Mouse (Mus musculus): ENCODE results near the gene Mtmr11. TPM values are rescaled to one million over a fixed set of nuclear protein-coding genes. Genes with fewer than 3 reads are reported as not detected.
"Not testable (repeated sequence)": the region's sequence is repeated elsewhere in the genome, so short reads cannot be mapped to it uniquely, and the experiment has no call there.

Gene Mtmr11
- polyA plus RNA-seq, 1 experiment from 2014 or later = 34.0 TPM

- H3K4me3 ChIP-seq (replicated peaks) = peak overlapping the region; percentile 59
These were observed 57.4 kb downstream of the Mtmr11 start for GRCm38 (mm10) chr3:96219191-96219641.

DNA sequence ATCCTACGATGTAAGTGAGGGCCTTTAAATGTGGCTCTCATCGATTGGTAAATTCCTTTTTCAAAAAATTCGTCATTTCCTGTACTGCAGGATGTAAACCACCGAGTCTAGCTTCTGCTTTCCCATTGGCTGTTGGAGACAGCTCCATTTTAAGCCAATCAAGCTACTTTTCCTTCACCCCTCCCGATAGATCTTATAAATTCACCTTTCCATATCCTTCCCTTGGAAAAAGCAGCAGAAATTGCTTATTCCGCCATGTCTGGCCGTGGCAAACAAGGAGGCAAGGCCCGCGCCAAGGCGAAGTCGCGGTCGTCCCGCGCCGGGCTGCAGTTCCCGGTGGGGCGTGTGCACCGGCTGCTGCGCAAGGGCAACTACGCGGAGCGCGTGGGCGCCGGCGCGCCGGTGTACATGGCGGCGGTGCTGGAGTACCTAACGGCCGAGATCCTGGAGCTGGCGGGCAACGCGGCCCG, 57.9 kb downstream of the Mtmr11 start, which contains the start of the genes Bola1 and Hist2h2ab:
Gene Bola1 (minus strand): TSS at position 49 of the 470 bp plus-strand sequence.
Gene Hist2h2ab (plus strand): TSS at position 205 of the 470 bp plus-strand sequence.
- H3K9me3 ChIP-seq = no peaks in the 10 kb centered on the region
- under 1% methylated on average over 37 of the region's 37 CpGs for WGBS
- peak; percentile 87 for ATAC-seq (ENCODE audit: insufficient number of reproducible peaks, insufficient read depth, low FRiP score, low TSS enrichment, low read depth)
- no peaks in the 10 kb centered on the region for H3K27me3 ChIP-seq
- H3K4me3 ChIP-seq (replicated peaks) = peak within 1 kb of the TSS; percentile 59
- no peaks in the 10 kb centered on the region for H3K36me3 ChIP-seq
- H3K27ac ChIP-seq = peak within 1 kb of the TSS; percentile 99
- H3K4me2 ChIP-seq = peak within 1 kb of the TSS; percentile 80
- H3K4me1 ChIP-seq (replicated peaks) = peaks cover 36% of the 10 kb centered on the region
- H3K9ac ChIP-seq (replicated peaks) = peak within 1 kb of the TSS; percentile 87

More at GRCm38 (mm10) chr3:96219191-96219641, 57.4 kb downstream of the Mtmr11 start:
- H3K4me1 ChIP-seq (replicated peaks) = peaks cover 34% of the 10 kb centered on the region
- H3K27ac ChIP-seq = peak overlapping the region; percentile 99
- under 1% methylated on average over 12 of the region's 12 CpGs for WGBS
- no peaks in the 10 kb centered on the region for H3K9me3 ChIP-seq
- ATAC-seq (ENCODE audit: insufficient number of reproducible peaks, insufficient read depth, low FRiP score, low TSS enrichment, low read depth) = peak; percentile 9; the same call in 1 of the 2 replicates
- no peaks in the 10 kb centered on the region for H3K36me3 ChIP-seq
- peak overlapping the region; percentile 80 for H3K4me2 ChIP-seq
- H3K27me3 ChIP-seq = no peaks in the 10 kb centered on the region
- peak overlapping the region; percentile 63 for H3K9ac ChIP-seq (replicated peaks)

GRCm38 (mm10) chr3:96220131-96220764, 58.4 kb downstream of the Mtmr11 start:
- WGBS = 0% methylated on average over 31 of the region's 47 CpGs

GRCm38 (mm10) chr3:96220765-96221639, 59.2 kb downstream of the Mtmr11 start, which contains the start of the genes Hist2h2ac and Hist2h2be:
Gene Hist2h2ac, minus strand, starts transcription at chr3:96220880.
Gene Hist2h2be, plus strand, starts transcription at chr3:96221119.
- H3K9ac ChIP-seq (replicated peaks) = peak within 1 kb of the TSS; percentile 87
- peak within 1 kb of the TSS; percentile 99 for H3K27ac ChIP-seq
- under 1% methylated on average over 43 of the region's 43 CpGs for WGBS
- ATAC-seq (ENCODE audit: insufficient number of reproducible peaks, insufficient read depth, low FRiP score, low TSS enrichment, low read depth) = peak; percentile 89
- no peaks in the 10 kb centered on the region for H3K36me3 ChIP-seq
- H3K27me3 ChIP-seq = no peaks in the 10 kb centered on the region
- peak within 1 kb of the TSS; percentile 80 for H3K4me2 ChIP-seq
- peak within 1 kb of the TSS; percentile 59 for H3K4me3 ChIP-seq (replicated peaks)
- no peaks in the 10 kb centered on the region for H3K9me3 ChIP-seq
- H3K4me1 ChIP-seq (replicated peaks) = peaks cover 36% of the 10 kb centered on the region

More at GRCm38 (mm10) chr3:96220131-96220764, 58.4 kb downstream of the Mtmr11 start:
- H3K4me1 ChIP-seq (replicated peaks) = peaks cover 36% of the 10 kb centered on the region
- peak overlapping the region; percentile 87 for H3K9ac ChIP-seq (replicated peaks)
- peak overlapping the region; percentile 99 for H3K27ac ChIP-seq
- peak overlapping the region; percentile 59 for H3K4me3 ChIP-seq (replicated peaks)
- H3K27me3 ChIP-seq; ATAC-seq (ENCODE audit: insufficient number of reproducible peaks, insufficient read depth, low FRiP score, low TSS enrichment, low read depth); H3K9me3 ChIP-seq; H3K36me3 ChIP-seq: not testable (repeated sequence)
- peak overlapping the region; percentile 80 for H3K4me2 ChIP-seq

Small RNA genes within 50 kb of the gene (microRNA-seq; reads per million reads assigned to microRNA genes)
- not detected for gene Gm44492

Other genes starting within 250 kb of the Mtmr11 start
- 304 and 327 TPM in 2 replicates for gene Anp32e, start 232.8 kb upstream of the Mtmr11 start, polyA plus RNA-seq (2016; fragmentation: Nextera tagmentation; extraction: Ambion mirVana)
- 79.8 and 91.8 TPM in 2 replicates for gene Plekho1, start 166.0 kb upstream of the Mtmr11 start, polyA plus RNA-seq (2016; fragmentation: Nextera tagmentation; extraction: Ambion mirVana)
- 36.5 and 38.9 TPM in 2 replicates for gene Vps45, start 103.5 kb upstream of the Mtmr11 start, polyA plus RNA-seq (2016; fragmentation: Nextera tagmentation; extraction: Ambion mirVana)
- 18.7 and 23.3 TPM in 2 replicates for gene Otud7b, start 57.5 kb upstream of the Mtmr11 start, polyA plus RNA-seq (2016; fragmentation: Nextera tagmentation; extraction: Ambion mirVana)
- 178 and 209 TPM in 2 replicates for gene Sf3b4, start 10.3 kb downstream of the Mtmr11 start, polyA plus RNA-seq (2016; fragmentation: Nextera tagmentation; extraction: Ambion mirVana)
- gene Sv2a, start 19.1 kb downstream of the Mtmr11 start, polyA plus RNA-seq (2016; fragmentation: Nextera tagmentation; extraction: Ambion mirVana) = 5.6 and 5.9 TPM in 2 replicates
- gene Bola1, start 57.7 kb downstream of the Mtmr11 start, polyA plus RNA-seq (2016; fragmentation: Nextera tagmentation; extraction: Ambion mirVana) = 54.6 and 56.3 TPM in 2 replicates
- gene Hist2h2ab, start 57.9 kb downstream of the Mtmr11 start, polyA plus RNA-seq (2016; fragmentation: Nextera tagmentation; extraction: Ambion mirVana) = 1.7 and 2.0 TPM in 2 replicates
- 13.1 and 17.7 TPM in 2 replicates for gene Hist2h2ac, start 58.9 kb downstream of the Mtmr11 start, polyA plus RNA-seq (2016; fragmentation: Nextera tagmentation; extraction: Ambion mirVana)
- gene Hist2h2be, start 59.1 kb downstream of the Mtmr11 start, polyA plus RNA-seq (2016; fragmentation: Nextera tagmentation; extraction: Ambion mirVana) = 9.9 and 10.4 TPM in 2 replicates
- gene Hist2h3c2, start 77.1 kb downstream of the Mtmr11 start, polyA plus RNA-seq (2016; fragmentation: Nextera tagmentation; extraction: Ambion mirVana) = 9.0 and 11.9 TPM in 2 replicates
- 50.0 and 66.0 TPM in 2 replicates for gene Hist2h2aa2, start 78.3 kb downstream of the Mtmr11 start, polyA plus RNA-seq (2016; fragmentation: Nextera tagmentation; extraction: Ambion mirVana)
- 17.4 and 36.2 TPM in 2 replicates for gene Hist2h2aa1, start 83.5 kb downstream of the Mtmr11 start, polyA plus RNA-seq (2016; fragmentation: Nextera tagmentation; extraction: Ambion mirVana)
- 0.35 TPM in 1 of 2 replicates, not detected in the other for gene Hist2h3c1, start 84.7 kb downstream of the Mtmr11 start, polyA plus RNA-seq (2016; fragmentation: Nextera tagmentation; extraction: Ambion mirVana)
- 19.4 and 26.5 TPM in 2 replicates for gene Hist2h4, start 101.3 kb downstream of the Mtmr11 start, polyA plus RNA-seq (2016; fragmentation: Nextera tagmentation; extraction: Ambion mirVana)
- 95.3 and 139 TPM in 2 replicates for gene Hist2h3b, start 106.7 kb downstream of the Mtmr11 start, polyA plus RNA-seq (2016; fragmentation: Nextera tagmentation; extraction: Ambion mirVana)
- gene Hist2h2bb, start 107.7 kb downstream of the Mtmr11 start, polyA plus RNA-seq (2016; fragmentation: Nextera tagmentation; extraction: Ambion mirVana) = 21.4 and 34.9 TPM in 2 replicates
- 0.94 and 1.1 TPM in 2 replicates for gene Fcgr1, start 132.0 kb downstream of the Mtmr11 start, polyA plus RNA-seq (2016; fragmentation: Nextera tagmentation; extraction: Ambion mirVana)

Measured in limb, embryonic 12.5 days (tissue).